Mouse (Mus musculus) liver, postnatal 0 days (tissue): ENCODE measurements around the gene Gm21188.
"Not testable (repeated sequence)": the region's sequence is repeated elsewhere in the genome, so short reads cannot be mapped to it uniquely, and the experiment has no call there.

Source experiments
- CTCF ChIP-seq: sonication (generic); IDR thresholded peaks from 2 replicates; pipeline ENCODE4 v1.5.1; 2016; ENCODE audit warnings: antibody characterized with exemption, low read depth
- EP300 ChIP-seq: IDR thresholded peaks from 2 replicates; pipeline ENCODE4 v1.6.1; 2016; ENCODE audit warnings: antibody characterized with exemption, low read depth, mild to moderate bottlenecking

DNA sequence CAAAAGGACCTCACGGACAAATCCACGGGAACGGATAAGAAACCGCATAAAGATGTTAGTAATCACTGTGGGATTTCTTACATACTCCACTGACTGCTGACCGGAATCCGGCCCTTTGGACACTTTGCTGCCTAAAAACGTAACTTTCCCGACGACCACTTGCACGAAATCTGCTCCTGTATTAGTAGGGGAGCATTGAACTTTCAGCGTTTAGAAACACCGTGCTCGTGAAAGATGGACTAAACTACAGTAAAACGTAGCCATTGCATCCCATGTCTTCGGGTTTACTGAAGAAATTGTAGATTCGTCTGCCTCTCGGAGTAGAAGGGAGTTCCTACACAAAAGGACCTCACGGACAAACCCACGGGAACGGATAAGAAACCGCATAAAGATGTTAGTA, 27.0 kb downstream of the Gm21188 start:
- not testable (repeated sequence) for TF ChIP-seq CTCF, EP300
